Mouse (Mus musculus) thymus, postnatal 4 days (tissue): ENCODE data around the gene Gm14190.
"Not testable (repeated sequence)": the region's sequence is repeated elsewhere in the genome, so short reads cannot be mapped to it uniquely, and the experiment has no call there.

Experiments used
- DNase-seq: peaks from one replicate; pipeline ENCODE4 v3.0.0; 2021

The Gm14190 gene

GRCm38 (mm10) chr11:99690463-99690862, at the start of gene Gm14190:
Gene Gm14190 (minus strand): TSS chr11:99690740.
- no peak for DNase-seq

- no peak for DNase-seq
Observed at GRCm38 (mm10) chr11:99734190-99734589, 43.6 kb upstream of the Gm14190 start, which contains the start of gene Gm14180. Gene Gm14180 (minus strand): TSS chr11:99734290.

- no peak for DNase-seq
Observed at GRCm38 (mm10) chr11:99724061-99724460, 33.5 kb upstream of the Gm14190 start.

GRCm38 (mm10) chr11:99718759-99719158, 28.2 kb upstream of the Gm14190 start:
- DNase-seq: no peak

- DNase-seq: not testable (repeated sequence)
Observed at GRCm38 (mm10) chr11:99685235-99685634, 5.3 kb downstream of the Gm14190 start.

- DNase-seq: no peak
Observed at GRCm38 (mm10) chr11:99683481-99683880, 7.1 kb downstream of the Gm14190 start.

- DNase-seq: no peak
Observed at GRCm38 (mm10) chr11:99665860-99666259, 24.7 kb downstream of the Gm14190 start, which contains the start of gene Krtap4-6. Gene Krtap4-6 (minus strand): TSS chr11:99665960.

- DNase-seq: no peak
Observed at GRCm38 (mm10) chr11:99662802-99663201, 27.7 kb downstream of the Gm14190 start.

- no peak for DNase-seq
Observed at GRCm38 (mm10) chr11:99659256-99659655, 31.3 kb downstream of the Gm14190 start.

- DNase-seq: not testable (repeated sequence)
Observed at GRCm38 (mm10) chr11:99658467-99659010, 32.0 kb downstream of the Gm14190 start, which contains the start of gene Gm11563. Gene Gm11563 (minus strand): TSS chr11:99658960.

GRCm38 (mm10) chr11:99657051-99657450, 33.5 kb downstream of the Gm14190 start:
- no peak for DNase-seq

- no peak for DNase-seq
Observed at GRCm38 (mm10) chr11:99650136-99650535, 40.4 kb downstream of the Gm14190 start, which contains the start of gene Gm11555. Gene Gm11555 (minus strand): TSS chr11:99650236.

GRCm38 (mm10) chr11:99646444-99646843, 44.1 kb downstream of the Gm14190 start:
- DNase-seq: no peak

GRCm38 (mm10) chr11:99644351-99644750, 46.2 kb downstream of the Gm14190 start:
- DNase-seq: no peak

GRCm38 (mm10) chr11:99643635-99644139, 46.9 kb downstream of the Gm14190 start, which contains the start of gene Krtap4-7:
Gene Krtap4-7 (minus strand): TSS chr11:99644089.
- not testable (repeated sequence) for DNase-seq

- no peak for DNase-seq
Observed at GRCm38 (mm10) chr11:99640926-99641325, 49.6 kb downstream of the Gm14190 start.
